Mouse (Mus musculus) left cerebral cortex, postnatal 4 days (tissue): ENCODE results near the gene Cmc1. TPM values are rescaled to one million over a fixed set of nuclear protein-coding genes. Genes with fewer than 3 reads are reported as not detected.

ENCODE experiments used
- DNase-seq: peaks from one replicate; pipeline ENCODE4 v3.0.0-alpha.2; 2022
- intact Hi-C: fragments of 180-260 bp; cut with DNase I; formaldehyde crosslinking; loops from one replicate; pipeline ENCODE4 v1.15.1; 2025
- total RNA-seq, 2 experiments: library from RNA; stranded (reverse); gene quantifications; 2 replicates each; pipeline ENCODE4 v1.2.3; 2021

Gene Cmc1
- total RNA-seq, 2 experiments from 2014 or later = 17.3 to 18.0 TPM

DNA sequence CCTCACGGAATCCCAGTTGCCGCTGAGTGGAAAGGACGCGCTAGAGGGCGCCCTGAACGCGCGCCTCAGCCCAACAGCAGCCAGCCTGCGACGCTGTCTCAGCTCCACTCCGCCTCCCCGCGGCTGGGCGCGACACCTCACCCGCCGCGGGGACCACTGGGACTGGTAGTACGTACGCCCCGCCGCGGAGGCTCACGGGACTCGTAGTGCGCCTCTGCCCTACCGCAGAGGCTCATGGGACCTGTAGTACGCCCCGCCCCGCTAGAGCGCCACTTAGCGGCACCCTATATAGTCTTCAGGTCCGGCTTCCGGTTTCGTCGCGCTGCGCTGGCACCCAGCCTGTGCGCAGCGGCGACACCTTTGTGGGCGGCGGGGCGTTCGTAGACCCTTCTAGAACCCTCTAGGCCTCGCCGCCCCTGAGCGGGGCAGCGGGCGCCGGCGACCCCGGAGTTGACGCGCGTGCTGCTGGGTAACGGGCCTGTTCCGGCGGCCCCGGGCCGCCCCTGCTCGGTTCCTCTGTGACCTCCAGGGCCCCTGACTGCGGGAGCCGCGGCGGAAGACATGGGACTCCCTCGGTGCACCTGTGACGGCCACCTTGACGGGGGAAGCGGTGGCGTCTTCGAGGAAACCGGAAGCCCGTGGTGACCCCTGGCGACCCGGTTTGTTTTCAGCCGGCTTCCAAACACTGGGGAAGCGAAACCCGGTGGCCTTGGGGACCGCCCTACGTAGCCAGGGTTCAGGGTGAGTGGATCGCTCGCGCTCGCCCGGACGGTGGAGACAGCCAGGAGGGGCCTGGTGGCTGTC is 109.6 kb downstream of the Cmc1 start, which contains the start of gene Azi2:
Gene Azi2, plus strand, starts transcription at position 282 of the 804 bp plus-strand sequence.
- intact Hi-C loops = no loop called here
- peak; percentile 99 for DNase-seq

DNA sequence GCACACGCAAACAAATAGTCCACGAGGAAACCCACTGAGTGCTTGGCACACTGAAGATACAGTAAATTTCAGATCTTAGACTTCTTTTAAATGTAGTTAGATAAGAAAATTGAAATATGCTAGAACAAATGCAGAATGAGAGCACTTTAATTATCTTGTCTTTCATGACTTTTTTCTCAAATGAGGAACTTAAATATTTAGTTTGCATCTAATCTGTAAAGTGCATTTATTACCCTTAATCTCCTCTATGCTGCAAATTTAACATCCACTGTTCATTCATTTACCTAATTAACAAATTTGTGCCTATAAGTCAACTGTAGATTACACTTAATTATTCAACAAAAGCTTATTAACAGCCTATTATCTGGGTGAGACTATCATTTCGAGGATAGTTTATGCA is 115.0 kb downstream of the Cmc1 start:
- DNase-seq = no peak
- intact Hi-C loops = no loop called here

DNA sequence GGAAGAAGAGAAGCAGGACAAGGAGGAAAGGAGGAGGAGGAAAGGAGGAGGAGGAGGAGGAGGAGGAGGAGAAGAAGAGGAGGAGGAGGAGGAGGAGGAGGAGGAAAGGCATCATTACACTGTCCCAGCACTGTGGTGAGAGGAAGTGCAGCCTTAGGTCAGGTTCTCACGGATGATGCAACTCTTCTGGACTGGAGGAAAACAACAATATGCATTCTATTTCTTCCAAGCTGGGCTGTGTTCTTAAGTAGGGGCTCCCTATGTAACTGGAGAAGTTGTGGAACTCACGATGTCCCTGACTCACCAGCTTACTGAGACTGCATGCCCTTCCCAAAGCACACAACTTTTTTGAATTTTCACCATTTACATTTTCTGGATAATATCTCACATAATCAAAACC is 118.3 kb downstream of the Cmc1 start:
- DNase-seq = no peak
- intact Hi-C loops = no loop called here

DNA sequence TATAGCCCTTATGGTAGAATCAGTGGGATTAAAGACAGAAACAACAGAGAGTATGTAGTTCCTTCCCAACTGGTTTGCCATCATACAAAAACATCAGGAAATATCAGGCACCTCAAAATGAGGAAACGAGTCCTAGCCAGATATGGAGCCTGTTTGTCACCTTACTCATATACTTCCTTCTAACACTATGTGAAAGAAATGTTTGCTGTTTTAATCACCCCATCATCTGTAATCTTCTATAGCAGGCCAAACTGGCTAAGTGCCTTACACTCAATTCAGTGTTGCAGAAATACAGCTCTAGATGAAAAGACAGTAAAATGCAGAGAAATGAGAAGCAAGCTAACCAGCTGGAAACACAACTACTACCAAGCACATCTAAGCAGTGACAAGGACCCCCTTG is 119.7 kb downstream of the Cmc1 start:
- intact Hi-C loops = no loop called here
- no peak for DNase-seq

DNA sequence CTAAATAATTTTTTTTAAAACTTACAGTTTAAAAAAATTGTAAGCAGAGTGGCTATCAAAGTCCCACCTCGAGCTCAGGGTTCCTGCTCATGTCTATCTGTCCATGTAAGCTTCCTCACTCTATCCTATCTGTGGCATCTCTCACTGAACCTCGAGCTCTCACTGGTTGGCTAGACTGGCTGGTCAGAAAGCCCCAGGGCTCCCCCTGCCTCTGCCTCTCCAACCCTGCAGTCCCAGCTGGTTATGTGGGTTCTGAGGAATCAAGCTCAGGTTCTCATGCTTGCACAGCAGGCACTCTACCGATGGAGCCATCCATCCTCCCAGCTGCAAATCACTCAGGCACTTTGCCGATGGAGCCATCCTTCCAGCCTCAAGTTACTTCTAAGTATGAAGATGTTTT is 120.5 kb downstream of the Cmc1 start:
- intact Hi-C loops = no loop called here
- DNase-seq = no peak

DNA sequence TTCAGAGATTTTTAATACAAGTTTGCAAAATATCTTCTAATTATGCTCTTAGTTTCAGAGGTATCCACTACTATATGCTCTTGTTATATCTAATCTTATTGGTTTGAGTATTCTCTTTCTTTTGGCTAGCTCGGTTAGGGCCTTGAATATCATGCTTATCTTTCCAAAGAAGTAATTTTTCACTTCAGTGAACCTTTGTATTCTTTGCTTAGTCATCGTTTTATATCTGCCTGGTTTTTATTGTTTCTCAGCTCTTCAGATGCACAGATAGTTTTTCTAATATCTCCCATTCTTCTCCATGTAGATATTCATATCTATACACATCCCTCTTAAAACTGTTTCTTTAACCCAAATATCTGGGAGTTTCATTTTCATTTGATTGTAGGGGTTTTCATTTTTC is 125.0 kb downstream of the Cmc1 start:
- DNase-seq = no peak
- intact Hi-C loops = no loop called here

Other genes starting within 250 kb of the Cmc1 start
- gene Azi2, start 109.7 kb downstream of the Cmc1 start, total RNA-seq = 10 to 100 TPM; 64.2 to 69.6 TPM